Mouse (Mus musculus) gastrocnemius, postnatal 4 days (tissue): ENCODE data around the gene Trim63. TPM values are rescaled to one million over a fixed set of nuclear protein-coding genes. Genes with fewer than 3 reads are reported as not detected.

ENCODE experiments used
- DNase-seq, 2 experiments: peaks; one replicate each; pipeline ENCODE4 v3.0.0; 2021 to 2022; ENCODE audit warnings: low spot score in 2 of 2, mixed read lengths in 2 of 2
- total RNA-seq, 2 experiments: library from RNA; stranded (reverse); gene quantifications; 2 replicates each; pipeline ENCODE4 v1.2.3; 2021

The Trim63 gene
- total RNA-seq, 2 experiments from 2014 or later = 48.4 to 59.5 TPM

DNA sequence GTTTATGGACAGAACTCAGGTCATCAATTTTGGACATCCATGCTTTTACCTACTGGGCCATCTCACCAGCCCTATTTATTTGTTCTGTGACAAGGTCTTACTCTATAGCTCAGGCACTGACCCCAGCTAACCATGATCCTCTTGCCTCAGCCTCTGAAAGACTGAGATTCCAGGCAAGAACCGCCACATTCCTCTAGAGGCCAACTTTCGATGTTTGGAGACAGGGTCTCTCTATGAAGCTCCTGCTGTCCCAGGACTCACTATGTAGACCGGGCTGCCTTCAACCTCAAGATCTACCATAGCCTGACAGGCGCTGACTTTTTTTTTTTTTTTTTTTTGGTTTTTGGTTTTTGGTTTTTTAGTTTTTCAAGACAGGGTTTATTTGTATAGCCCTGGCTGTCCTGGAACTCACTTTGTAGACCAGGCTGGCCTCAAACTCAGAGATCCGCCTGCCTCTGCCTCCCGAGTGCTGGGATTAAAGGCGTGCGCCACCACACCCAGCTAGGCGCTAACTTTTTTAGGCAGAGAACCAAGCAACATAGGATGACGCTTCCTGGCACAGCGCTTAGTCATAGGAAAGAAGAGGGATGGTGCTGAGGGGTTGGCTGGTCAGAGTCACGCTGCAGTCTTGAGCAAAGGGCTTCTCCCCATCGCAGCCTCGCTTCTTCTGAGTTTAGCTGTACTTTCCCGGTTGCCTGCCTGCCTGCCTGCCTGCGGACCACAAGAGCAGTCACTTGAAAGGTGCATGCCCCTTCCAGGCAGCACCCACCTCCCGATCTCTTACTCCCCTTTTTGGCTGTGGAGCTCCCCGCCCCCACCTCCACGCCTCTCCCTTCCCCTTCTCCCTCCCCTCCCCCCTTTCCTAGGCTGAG lies 16.1 kb upstream of the Trim63 start:
- DNase-seq = no peak

DNA sequence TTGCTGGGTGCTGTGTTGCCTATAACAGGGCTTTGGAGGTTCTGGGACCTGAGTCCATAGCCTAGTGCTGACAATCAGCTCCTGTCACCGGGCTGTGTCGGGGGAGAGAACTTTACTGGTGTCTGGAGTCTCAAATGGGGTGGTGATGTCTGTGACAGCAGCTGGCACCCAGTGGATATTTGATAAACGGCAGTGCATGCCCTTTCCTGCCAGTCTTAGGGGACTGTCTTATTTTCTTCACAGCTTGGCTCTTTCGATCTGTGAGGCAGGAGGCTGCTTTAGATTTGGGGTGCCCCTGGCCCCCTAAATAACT lies 15.5 kb upstream of the Trim63 start:
- no peak for DNase-seq

- no peak for DNase-seq
Observed at GRCm38 (mm10) chr4:134300316-134300715, 14.6 kb upstream of the Trim63 start.

GRCm38 (mm10) chr4:134302084-134302483 lies 12.8 kb upstream of the Trim63 start:
- no peak for DNase-seq

GRCm38 (mm10) chr4:134306963-134307362 lies 8.0 kb upstream of the Trim63 start:
- no peak for DNase-seq

- DNase-seq = peak; percentile 39 to 71
Observed at GRCm38 (mm10) chr4:134307367-134308072, 7.4 kb upstream of the Trim63 start.

GRCm38 (mm10) chr4:134310106-134310505 lies 4.8 kb upstream of the Trim63 start:
- no peak for DNase-seq

DNA sequence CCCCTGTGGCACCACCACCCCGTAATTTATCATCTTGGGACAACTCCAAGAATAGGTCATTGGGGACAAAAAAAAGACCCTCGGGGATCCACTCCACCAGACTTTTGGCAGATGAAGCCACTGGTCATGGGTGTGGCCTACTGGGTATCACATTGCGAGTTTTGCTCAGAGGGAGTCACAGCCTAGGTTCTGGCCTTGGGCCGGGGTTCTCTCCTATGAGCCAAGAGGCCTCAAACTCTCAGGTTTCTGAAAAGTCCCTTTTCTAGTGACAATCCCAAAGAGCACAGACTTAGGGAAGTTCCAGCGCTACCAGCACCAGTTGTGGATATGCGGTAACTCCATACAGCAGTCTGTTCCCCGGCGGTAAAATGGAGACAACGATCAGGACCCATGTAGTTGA lies 4.3 kb upstream of the Trim63 start:
- no peak for DNase-seq

DNA sequence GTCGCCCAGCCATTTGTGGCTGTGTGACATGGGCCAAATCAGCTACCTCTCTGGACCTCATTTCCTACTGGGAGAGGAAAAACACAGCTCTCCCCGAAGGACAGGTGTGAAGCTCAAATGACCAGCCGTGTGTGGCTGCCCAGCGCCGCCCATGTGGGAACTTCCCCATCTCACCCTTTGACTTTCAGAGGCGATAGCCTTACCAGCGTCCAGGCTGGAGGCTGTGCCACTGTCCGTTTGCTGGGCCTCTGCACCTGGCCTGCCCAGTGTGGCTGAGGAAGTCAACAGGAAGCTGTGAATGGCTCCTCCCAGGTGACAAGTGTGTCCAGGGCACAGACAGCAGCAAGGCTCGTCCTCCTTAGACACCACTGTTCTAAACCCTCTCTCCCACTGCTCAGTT lies 3.1 kb upstream of the Trim63 start:
- no peak for DNase-seq

DNA sequence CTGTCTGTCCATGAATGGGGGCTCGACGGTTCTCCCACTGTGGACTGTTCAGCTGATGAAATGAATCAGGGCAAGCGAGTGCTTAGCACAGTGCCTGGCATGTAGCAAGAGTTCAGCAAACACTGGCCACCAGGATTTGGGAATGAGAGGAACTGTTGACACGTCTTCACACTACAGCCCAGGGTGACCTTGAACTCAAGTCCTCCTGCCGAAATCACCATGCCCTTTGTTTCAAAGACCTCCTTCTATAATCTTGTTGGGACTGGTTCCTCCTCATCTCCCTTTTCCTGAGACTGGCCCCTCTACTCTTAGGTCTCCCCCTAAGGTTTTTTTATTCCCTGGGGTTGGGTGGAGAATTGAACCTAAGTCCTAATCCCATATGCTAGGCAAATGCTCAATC lies 2.6 kb upstream of the Trim63 start:
- DNase-seq = no peak

- no peak for DNase-seq
Observed at GRCm38 (mm10) chr4:134312901-134313300, 2.0 kb upstream of the Trim63 start.

GRCm38 (mm10) chr4:134314081-134314655 lies 752 bp upstream of the Trim63 start:
- DNase-seq = no peak

- no peak for DNase-seq
Observed at GRCm38 (mm10) chr4:134315470-134315869, 550 bp downstream of the Trim63 start.

GRCm38 (mm10) chr4:134316390-134316789 lies 1.5 kb downstream of the Trim63 start:
- no peak for DNase-seq

DNA sequence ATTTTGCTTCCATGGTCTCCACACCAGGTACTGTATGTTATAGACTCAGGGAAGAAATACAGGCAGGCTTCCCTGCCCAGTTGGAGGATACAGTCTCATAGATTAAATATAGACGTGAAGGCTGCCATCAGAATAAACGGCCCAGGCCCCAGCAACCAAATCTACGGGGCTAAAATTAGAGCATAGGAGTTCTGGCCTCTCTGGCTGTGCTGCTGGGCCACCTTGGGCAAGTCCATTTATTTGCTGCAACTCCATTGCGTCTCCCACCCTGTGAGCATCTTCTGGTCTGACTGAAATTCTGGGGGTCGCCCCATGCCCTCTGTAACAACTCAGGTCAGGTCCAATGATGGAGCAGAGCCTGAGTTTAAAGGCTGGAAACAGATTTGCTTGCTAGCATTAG lies 4.2 kb downstream of the Trim63 start:
- no peak for DNase-seq

- DNase-seq = no peak
Observed at GRCm38 (mm10) chr4:134319674-134320073, 4.8 kb downstream of the Trim63 start.

- no peak for DNase-seq
Observed at GRCm38 (mm10) chr4:134321524-134321923, 6.6 kb downstream of the Trim63 start.

DNA sequence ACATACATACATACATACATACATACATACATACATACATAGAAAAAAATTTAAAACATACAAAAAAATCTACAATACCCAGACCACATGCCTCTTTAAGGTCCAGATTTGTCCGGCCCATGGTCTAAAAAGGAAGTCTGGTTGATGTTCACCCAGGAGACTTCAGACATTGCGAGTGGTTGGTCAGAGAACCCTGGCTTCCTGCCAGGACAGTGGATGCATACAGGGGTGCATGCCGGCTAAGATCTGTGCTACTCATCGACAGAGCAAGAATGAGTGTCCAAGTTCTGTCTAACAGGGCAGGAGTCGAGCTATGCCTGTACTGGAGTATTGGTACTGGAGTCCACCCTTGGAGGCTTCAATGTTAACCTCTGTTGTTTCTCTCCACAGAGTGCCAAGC lies 9.7 kb downstream of the Trim63 start:
- no peak for DNase-seq

GRCm38 (mm10) chr4:134326859-134327530 lies 12.1 kb downstream of the Trim63 start:
- DNase-seq = no peak

DNA sequence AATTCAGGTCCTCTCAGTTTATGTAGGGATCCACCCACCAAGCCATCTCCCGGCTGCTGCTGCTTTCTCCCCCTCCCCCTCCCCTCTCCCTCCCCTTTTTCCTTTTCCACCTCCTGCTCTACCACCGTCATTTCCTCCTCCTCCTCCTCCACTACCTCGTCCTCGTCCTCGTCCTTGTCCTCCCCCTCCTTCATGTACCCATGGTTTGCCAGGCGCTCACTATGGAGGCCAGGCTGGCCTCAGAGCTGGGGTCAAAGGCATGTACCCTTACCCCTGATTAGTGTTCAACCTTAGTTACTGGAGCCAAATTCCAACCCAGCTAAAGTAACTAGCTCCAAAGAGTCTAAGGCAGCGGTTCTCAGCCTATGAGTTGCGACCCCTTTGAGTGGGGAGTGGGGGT lies 13.2 kb downstream of the Trim63 start:
- DNase-seq = no peak

- no peak for DNase-seq
Observed at GRCm38 (mm10) chr4:134328832-134329231, 13.9 kb downstream of the Trim63 start.

DNA sequence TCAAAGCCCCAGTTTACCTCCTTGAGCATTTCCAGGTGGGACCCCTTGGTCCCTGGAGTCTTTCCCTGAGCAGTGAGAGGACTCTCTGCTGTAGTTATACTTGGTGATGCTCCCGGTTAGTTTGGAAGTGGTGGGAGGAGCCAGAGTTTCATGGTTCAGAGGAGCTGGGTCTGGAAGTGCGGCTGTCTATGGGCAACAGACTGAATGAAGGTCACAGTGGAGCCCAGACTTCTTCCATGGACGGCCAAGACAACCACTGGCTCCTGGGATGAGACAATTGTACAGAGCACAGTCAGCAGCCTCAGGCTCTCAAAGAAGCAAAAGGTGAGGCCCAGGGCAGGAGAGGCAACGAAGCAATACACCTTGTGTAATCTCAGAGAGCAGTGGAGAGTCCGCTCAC lies 15.4 kb downstream of the Trim63 start:
- DNase-seq = no peak
